Mouse (Mus musculus) hematopoietic stem cell, adult 5-6 weeks (primary cell): ENCODE results near the gene Ankrd9. TPM values are rescaled to one million over a fixed set of nuclear protein-coding genes. Genes with fewer than 3 reads are reported as not detected.

Experiments used
- ATAC-seq, 2 experiments: fragments of 125-278 bp in 1 of 2; replicated peaks in 1 of 2; 2 replicates each; pipeline ENCODE4 v1.8.0; 2016 to 2017; ENCODE audit warnings: inconsistent platforms in 2 of 2, mild to moderate bottlenecking in 2 of 2, moderate number of reproducible peaks in 2 of 2, low read depth in 1 of 2, moderate TSS enrichment in 1 of 2; ENCODE audit not compliant: low FRiP score in 2 of 2, poor library complexity in 2 of 2, severe bottlenecking in 2 of 2, insufficient read depth in 1 of 2, low TSS enrichment in 1 of 2
- total RNA-seq: library from RNA; stranded (forward); fragments of 172-1452, 232-1000 nt; gene quantifications from 2 replicates; pipeline ENCODE4 v1.2.3, GENCODE M21; 2017

Gene Ankrd9
- total RNA-seq, 1 experiment from 2014 or later = 4.2 TPM

GRCm38 (mm10) chr12:110992771-110993170 is 13.9 kb upstream of the Ankrd9 start:
- ATAC-seq = no peak

GRCm38 (mm10) chr12:110992128-110992553 is 13.3 kb upstream of the Ankrd9 start:
- peak; percentile 87 to 90 for ATAC-seq

GRCm38 (mm10) chr12:110991361-110992127 is 12.7 kb upstream of the Ankrd9 start:
- ATAC-seq = peak; percentile 85 to 86

- ATAC-seq = no peak
Observed at GRCm38 (mm10) chr12:110990500-110990899, 11.7 kb upstream of the Ankrd9 start.

- no peak for ATAC-seq
Observed at GRCm38 (mm10) chr12:110989409-110989808, 10.6 kb upstream of the Ankrd9 start.

- no peak for ATAC-seq
Observed at GRCm38 (mm10) chr12:110986536-110987425, 7.9 kb upstream of the Ankrd9 start.

- peak; percentile 23 to 73; a peak in 3 of 4 replicates for ATAC-seq
Observed at GRCm38 (mm10) chr12:110985141-110985540, 6.3 kb upstream of the Ankrd9 start.

- no peak for ATAC-seq
Observed at GRCm38 (mm10) chr12:110984598-110984997, 5.8 kb upstream of the Ankrd9 start.

- no peak for ATAC-seq
Observed at GRCm38 (mm10) chr12:110983714-110984113, 4.9 kb upstream of the Ankrd9 start.

GRCm38 (mm10) chr12:110983083-110983482 is 4.2 kb upstream of the Ankrd9 start:
- no peak for ATAC-seq

- no peak for ATAC-seq
Observed at GRCm38 (mm10) chr12:110981736-110982135, 2.9 kb upstream of the Ankrd9 start.

GRCm38 (mm10) chr12:110979808-110980207 is 968 bp upstream of the Ankrd9 start:
- no peak for ATAC-seq

- no peak for ATAC-seq
Observed at GRCm38 (mm10) chr12:110977896-110978606, 789 bp downstream of the Ankrd9 start.

GRCm38 (mm10) chr12:110977345-110977733 is 1.5 kb downstream of the Ankrd9 start:
- ATAC-seq = no peak

GRCm38 (mm10) chr12:110976589-110977344 is 2.1 kb downstream of the Ankrd9 start:
- no peak for ATAC-seq

- no peak for ATAC-seq
Observed at GRCm38 (mm10) chr12:110975838-110976468, 2.9 kb downstream of the Ankrd9 start.

GRCm38 (mm10) chr12:110975385-110975784 is 3.5 kb downstream of the Ankrd9 start:
- no peak for ATAC-seq
